Mouse (Mus musculus) lung, adult 2 months (tissue): ENCODE measurements around the gene Dppa5a.

ENCODE experiments used
- CTCF ChIP-seq: fragments of 200-500 bp; IDR thresholded peaks from 2 replicates; pipeline ENCODE4 v1.5.1; 2011; ENCODE audit warnings: mild to moderate bottlenecking, low read length, control low read depth; ENCODE audit not compliant: insufficient read depth
- POLR2A ChIP-seq: fragments of 200-500 bp; IDR thresholded peaks from 2 replicates; pipeline ENCODE4 v1.6.1; 2011; ENCODE audit warnings: low read depth, mild to moderate bottlenecking, control low read depth, low read length, borderline replicate concordance; ENCODE audit errors: extremely low read depth

- no peak for TF ChIP-seq POLR2A
- no peak for TF ChIP-seq CTCF
These were observed 7.5 kb downstream of the Dppa5a start for GRCm38 (mm10) chr9:78360484-78360872.
